In the genomic region with DNA sequence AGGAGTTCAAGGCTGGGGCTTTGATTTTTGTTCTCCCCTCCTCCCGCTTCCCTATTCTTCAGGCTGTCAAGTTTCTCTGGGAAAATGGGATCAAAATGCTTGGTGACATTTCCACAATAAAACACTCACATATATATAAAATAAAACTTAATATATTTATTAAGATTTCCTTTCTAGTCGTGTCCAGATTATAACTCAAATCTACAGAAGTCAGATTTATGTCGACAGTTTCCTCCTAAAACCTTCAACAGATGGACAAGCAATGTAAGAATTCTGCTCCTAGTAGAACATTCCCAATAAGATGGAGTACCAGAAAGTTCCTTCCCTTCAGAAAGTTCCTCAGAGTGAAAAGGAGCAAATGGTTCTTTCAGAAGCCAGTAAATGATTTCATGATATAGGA, we compare ENCODE assay signal across 7 mouse cellular contexts.
DNase-seq lines count a peak whose midpoint lies in the region; ATAC-seq and TF ChIP-seq lines count a peak whose summit lies in the region.

No protein-coding gene starts in this region.

- H3K27me3 ChIP-seq in forebrain, embryonic 15.5 days, result no peaks in the 10 kb centered on the region
- H3K27me3 ChIP-seq in limb, embryonic 13.5 days, result no peaks in the 10 kb centered on the region

- WGBS in forebrain, embryonic 15.5 days, result 37% methylated on average over 3 of the region's 3 CpGs
- WGBS in limb, embryonic 13.5 days, result 31% methylated on average over 3 of the region's 3 CpGs
- 70% methylated on average over 3 of the region's 3 CpGs for WGBS in olfactory bulb, adult 2 months

- TF ChIP-seq POLR2A in olfactory bulb, adult 2 months (IDR thresholded peaks at IDR 0.05; ENCODE audit: insufficient read depth, low read depth, low read length), result no peak

- peak overlapping the region; percentile 99 for H3K9ac ChIP-seq in forebrain, embryonic 15.5 days (replicated peaks)
- H3K9ac ChIP-seq in limb, embryonic 13.5 days, result peak overlapping the region; percentile 83; the same call in 1 of the 2 replicates

- peaks cover 7% of the 10 kb centered on the region for H3K4me1 ChIP-seq in forebrain, embryonic 15.5 days
- H3K4me1 ChIP-seq in limb, embryonic 13.5 days, result 0 out of 2 replicates have a peak, but pooled peaks cover 3% of the 10 kb centered on the region
- H3K4me1 ChIP-seq in olfactory bulb, adult 2 months (ENCODE audit: control insufficient read depth, insufficient read depth, low read length), result peaks cover 2% of the 10 kb centered on the region; the same call in 1 of the 2 replicates

- peak overlapping the region; percentile 75; the same call in 1 of the 2 replicates for H3K4me3 ChIP-seq in layer of hippocampus, adult 2 months
- H3K4me3 ChIP-seq in forebrain, embryonic 15.5 days, result peak overlapping the region; percentile 80
- H3K4me3 ChIP-seq in limb, embryonic 13.5 days, result peak overlapping the region; percentile 61
- H3K4me3 ChIP-seq in olfactory bulb, adult 2 months (ENCODE audit: insufficient read depth, low read depth, low read length), result no peak overlapping the region

- H3K4me2 ChIP-seq in forebrain, embryonic 15.5 days (replicated peaks), result peak overlapping the region; percentile 72
- H3K4me2 ChIP-seq in limb, embryonic 13.5 days (replicated peaks), result peak overlapping the region; percentile 81

- DNase-seq in layer of hippocampus, adult 2 months (ENCODE audit: low spot score in 2 of 2), result no peak
- DNase-seq in layer of hippocampus, postnatal 36 days, result no peak
- DNase-seq in ovary, postnatal 14 days (ENCODE audit: low spot score), result no peak

- no peak for ATAC-seq in forebrain, embryonic 15.5 days (replicated peaks)
- ATAC-seq in limb, embryonic 13.5 days (ENCODE audit: low FRiP score, low read depth), result no peak
- ATAC-seq in megakaryocyte, adult 5-6 weeks (ENCODE audit: poor library complexity, severe bottlenecking), result no peak

- H3K36me3 ChIP-seq in forebrain, embryonic 15.5 days, result no peaks in the 10 kb centered on the region
- H3K36me3 ChIP-seq in limb, embryonic 13.5 days, result no peaks in the 10 kb centered on the region

- no peak for TF ChIP-seq CTCF in layer of hippocampus, adult 2 months (conservative IDR thresholded peaks at IDR 0.05)
- no peak for TF ChIP-seq CTCF in olfactory bulb, adult 2 months (IDR thresholded peaks at IDR 0.05; ENCODE audit: insufficient read depth, low read depth, low read length)

- no peaks in the 10 kb centered on the region for H3K9me3 ChIP-seq in forebrain, embryonic 15.5 days
- no peaks in the 10 kb centered on the region for H3K9me3 ChIP-seq in limb, embryonic 13.5 days

- H3K27ac ChIP-seq in layer of hippocampus, adult 2 months, result peak overlapping the region; percentile 56; the same call in 1 of the 2 replicates
- H3K27ac ChIP-seq in forebrain, embryonic 15.5 days (replicated peaks), result peak overlapping the region; percentile 89
- no peak overlapping the region; the same call in 1 of the 2 replicates for H3K27ac ChIP-seq in limb, embryonic 13.5 days
- 0 out of 2 replicates have a peak overlapping the region, but pooled peaks have one; percentile 37 for H3K27ac ChIP-seq in olfactory bulb, adult 2 months (ENCODE audit: insufficient read depth, low read depth, low read length)
